Mouse (Mus musculus) forebrain, embryonic 11.5 days (tissue): ENCODE data around the gene Lrrk1. TPM values are rescaled to one million over a fixed set of nuclear protein-coding genes. Genes with fewer than 3 reads are reported as not detected.
A peak's percentile ranks its signal among the peaks of the same experiment; 100 is the strongest.

Experiments used
- ATAC-seq: fragments of 200-750 bp; cut with Nextera tagmentation; replicated peaks from 2 replicates; pipeline ENCODE4 v1.8.0; 2017; ENCODE audit warnings: moderate TSS enrichment; ENCODE audit not compliant: low FRiP score
- DNase-seq: peaks from one replicate; pipeline ENCODE4 v3.0.0-alpha.2; 2017; ENCODE audit warnings: low spot score
- H3K27ac ChIP-seq: fragments of 300-500 bp; sonication (generic); 2 replicates; pipeline ENCODE4 v1.5.1; 2014; ENCODE audit warnings: low read depth, low read length
- H3K27me3 ChIP-seq: fragments of 300-500 bp; sonication (generic); 2 replicates; pipeline ENCODE4 v1.6.1; 2014; ENCODE audit warnings: mild to moderate bottlenecking, low read length, mixed read lengths; ENCODE audit not compliant: control insufficient read depth, insufficient read depth
- H3K36me3 ChIP-seq: fragments of 300-500 bp; sonication (generic); 2 replicates; pipeline ENCODE4 v1.6.1; 2014; ENCODE audit warnings: mild to moderate bottlenecking, low read length, moderate library complexity, mixed read lengths; ENCODE audit not compliant: control insufficient read depth, insufficient read depth
- H3K4me1 ChIP-seq: fragments of 300-500 bp; sonication (generic); replicated peaks from 2 replicates; pipeline ENCODE4 v1.6.1; 2014; ENCODE audit warnings: low read length, mixed read lengths; ENCODE audit not compliant: control insufficient read depth, insufficient read depth
- H3K4me2 ChIP-seq: fragments of 300-500 bp; sonication (generic); 2 replicates; pipeline ENCODE4 v1.6.1; 2014; ENCODE audit warnings: low read depth, mild to moderate bottlenecking, low read length, moderate library complexity, mixed read lengths; ENCODE audit not compliant: severe bottlenecking
- H3K4me3 ChIP-seq: fragments of 300-500 bp; sonication (generic); 2 replicates; pipeline ENCODE4 v1.5.1; 2014; ENCODE audit warnings: low read depth, low read length
- H3K9ac ChIP-seq: fragments of 300-500 bp; sonication (generic); 2 replicates; pipeline ENCODE4 v1.6.1; 2014; ENCODE audit warnings: low read length
- H3K9me3 ChIP-seq: fragments of 300-500 bp; sonication (generic); 2 replicates; pipeline ENCODE4 v1.6.1; 2016; ENCODE audit warnings: low read length, mixed read lengths; ENCODE audit not compliant: control insufficient read depth
- WGBS: fragments of 180-500 bp; shearing (Covaris S2); extraction: QIAGEN DNeasy Blood & Tissue Kit; methylation state at CpG from one replicate; pipeline ENCODE4 v1.1.7; 2014; 5-methylcytosine and 5-hydroxymethylcytosine counted together
- polyA plus RNA-seq: library from polyadenylated mRNA; unstranded; fragments of >200 nt; fragmentation: Nextera tagmentation; extraction: Ambion mirVana; gene quantifications from 2 replicates; pipeline ENCODE4 v1.2.1, GENCODE M21; 2014

Gene Lrrk1
- polyA plus RNA-seq, 1 experiment from 2014 or later = 3.3 TPM

- H3K4me3 ChIP-seq = no peak overlapping the region
- 84% methylated on average over 6 of the region's 6 CpGs for WGBS
- H3K9me3 ChIP-seq = no peaks in the 10 kb centered on the region
- no peaks in the 10 kb centered on the region; the same call in 1 of the 2 replicates for H3K4me1 ChIP-seq
- no peaks in the 10 kb centered on the region for H3K36me3 ChIP-seq
- no peak overlapping the region for H3K9ac ChIP-seq
- no peak overlapping the region for H3K27ac ChIP-seq
- ATAC-seq = no peak
- no peak for DNase-seq
- H3K4me2 ChIP-seq = no peak overlapping the region
- H3K27me3 ChIP-seq = no peaks in the 10 kb centered on the region
Observed at GRCm38 (mm10) chr7:66342831-66343230, 45.3 kb downstream of the Lrrk1 start.

DNA sequence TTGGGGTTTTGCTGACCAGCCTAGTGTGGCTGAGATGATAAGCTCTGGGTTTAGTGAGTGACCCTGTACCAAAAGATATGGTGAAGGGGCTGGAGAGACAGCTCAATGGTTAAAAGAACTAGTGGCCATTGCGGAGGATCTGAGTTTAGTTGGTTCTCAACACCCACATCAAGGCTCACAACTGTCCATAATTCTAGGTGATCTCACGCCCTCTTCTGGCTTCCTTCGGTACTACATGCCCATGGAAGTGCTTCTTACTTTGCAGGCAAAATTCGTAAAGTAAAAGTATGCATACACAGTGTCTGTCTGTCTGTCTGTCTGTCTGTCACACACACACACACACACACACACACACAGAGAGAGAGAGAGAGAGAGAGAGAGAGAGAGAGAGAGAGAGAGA is 45.8 kb downstream of the Lrrk1 start:
- Histone ChIP-seq H3K4me2 (no peak overlapping the region), H3K27me3 (no peaks in the 10 kb centered on the region), H3K4me3 (no peak overlapping the region), H3K9ac (no peak overlapping the region), H3K27ac (no peak overlapping the region), H3K9me3 (no peaks in the 10 kb centered on the region), H3K4me1 (no peaks in the 10 kb centered on the region; the same call in 1 of the 2 replicates), H3K36me3 (no peaks in the 10 kb centered on the region)
- no peak for ATAC-seq
- peak; percentile 75 for DNase-seq
- WGBS = 34% methylated on average over 4 of the region's 4 CpGs

- WGBS = 57% methylated on average over 3 of the region's 3 CpGs
- DNase-seq (no peak), ATAC-seq (no peak)
- no peak overlapping the region for H3K27ac ChIP-seq
- no peak overlapping the region for H3K4me3 ChIP-seq
- no peaks in the 10 kb centered on the region for H3K9me3 ChIP-seq
- no peak overlapping the region for H3K9ac ChIP-seq
- H3K4me1 ChIP-seq = no peaks in the 10 kb centered on the region; the same call in 1 of the 2 replicates
- H3K36me3 ChIP-seq = no peaks in the 10 kb centered on the region
- H3K4me2 ChIP-seq = no peak overlapping the region
- no peaks in the 10 kb centered on the region for H3K27me3 ChIP-seq
Observed at GRCm38 (mm10) chr7:66340044-66340443, 48.1 kb downstream of the Lrrk1 start.

DNA sequence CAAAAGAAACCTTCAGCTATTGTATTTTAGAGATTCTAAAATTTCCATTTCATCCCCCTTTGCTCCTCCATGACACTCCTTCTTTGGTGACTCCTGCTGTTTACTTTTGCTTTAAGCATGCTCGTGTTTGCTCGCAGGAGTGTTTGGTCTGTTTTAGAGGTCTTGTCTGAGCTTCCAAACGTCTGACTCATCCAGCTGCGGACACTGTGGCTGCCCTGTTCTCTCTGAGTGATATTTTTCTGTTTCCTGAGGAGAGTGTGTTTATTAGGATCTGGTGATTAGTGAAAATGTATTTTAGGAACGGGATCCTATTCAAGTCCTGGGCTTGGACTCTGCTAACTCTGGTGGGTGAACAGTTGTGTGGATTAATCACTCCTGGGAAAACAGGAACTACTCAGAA is 48.5 kb downstream of the Lrrk1 start:
- Histone ChIP-seq H3K4me2 (no peak overlapping the region), H3K36me3 (no peaks in the 10 kb centered on the region), H3K4me3 (no peak overlapping the region), H3K4me1 (no peaks in the 10 kb centered on the region; the same call in 1 of the 2 replicates), H3K9me3 (no peaks in the 10 kb centered on the region), H3K27me3 (no peaks in the 10 kb centered on the region), H3K9ac (no peak overlapping the region), H3K27ac (no peak overlapping the region)
- 61% methylated on average over 5 of the region's 5 CpGs for WGBS
- DNase-seq (no peak), ATAC-seq (no peak)

DNA sequence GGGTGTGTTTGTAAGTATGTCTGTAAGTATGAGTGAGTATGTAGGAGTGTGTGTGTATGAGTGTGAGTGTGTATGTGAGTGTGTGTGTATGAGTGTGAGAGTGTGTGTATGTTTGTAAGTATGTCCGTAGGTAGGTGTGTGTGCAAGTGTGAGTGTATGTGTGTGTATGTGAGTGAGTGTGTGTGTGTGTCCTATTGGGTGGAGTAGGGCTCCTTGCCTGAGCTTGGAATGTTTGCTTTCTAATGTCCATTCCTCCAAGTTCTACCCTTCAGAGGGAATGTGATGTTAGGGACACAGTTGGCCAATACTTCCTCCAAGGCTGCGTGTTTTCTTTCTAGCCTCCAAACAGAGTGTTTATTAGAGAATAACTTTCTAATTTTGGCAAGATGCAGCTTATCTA is 51.2 kb downstream of the Lrrk1 start:
- H3K27ac ChIP-seq = no peak overlapping the region
- H3K4me1 ChIP-seq = no peaks in the 10 kb centered on the region; the same call in 1 of the 2 replicates
- H3K9me3 ChIP-seq = no peaks in the 10 kb centered on the region
- H3K9ac ChIP-seq = no peak overlapping the region
- H3K4me3 ChIP-seq = no peak overlapping the region
- H3K4me2 ChIP-seq = no peak overlapping the region
- no peaks in the 10 kb centered on the region; the same call in 1 of the 2 replicates for H3K36me3 ChIP-seq
- 87% methylated on average over 2 of the region's 2 CpGs for WGBS
- no peak for DNase-seq
- ATAC-seq = no peak
- H3K27me3 ChIP-seq = no peaks in the 10 kb centered on the region

DNA sequence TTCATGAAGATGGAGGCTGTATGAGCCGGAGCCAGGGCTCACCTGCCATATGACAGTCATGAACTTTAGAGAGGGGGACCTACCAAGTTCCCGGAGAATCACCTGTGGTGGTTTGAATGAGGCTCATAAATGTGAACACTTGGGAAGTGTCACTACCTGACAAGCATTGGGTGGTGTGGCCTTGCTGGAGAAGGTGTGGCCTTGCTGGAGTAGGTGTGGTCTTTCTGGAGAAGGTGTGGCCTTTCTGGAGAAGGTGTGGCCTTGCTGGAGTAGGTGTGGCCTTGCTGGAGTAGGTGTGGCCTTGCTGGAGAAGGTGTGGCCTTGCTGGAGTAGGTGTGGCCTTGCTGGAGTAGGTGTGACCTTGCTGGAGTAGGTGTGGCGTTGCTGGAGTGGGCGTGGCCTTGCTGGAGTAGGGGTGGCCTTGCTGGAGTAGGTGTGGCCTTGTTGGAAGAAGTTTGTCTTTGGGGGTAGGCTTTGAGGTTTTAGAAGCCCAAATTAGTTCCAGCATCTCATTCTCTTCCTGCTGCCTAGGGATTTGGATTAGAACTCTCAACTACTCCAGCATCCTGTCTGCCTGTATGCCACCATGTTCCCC is 54.1 kb downstream of the Lrrk1 start:
- Histone ChIP-seq H3K9me3 (no peaks in the 10 kb centered on the region), H3K4me3 (no peak overlapping the region), H3K36me3 (no peaks in the 10 kb centered on the region; the same call in 1 of the 2 replicates), H3K4me1 (no peaks in the 10 kb centered on the region; the same call in 1 of the 2 replicates), H3K27ac (no peak overlapping the region), H3K27me3 (no peaks in the 10 kb centered on the region), H3K9ac (no peak overlapping the region), H3K4me2 (no peak overlapping the region)
- ATAC-seq (no peak), DNase-seq (no peak)
- 86% methylated on average over 4 of the region's 4 CpGs for WGBS

DNA sequence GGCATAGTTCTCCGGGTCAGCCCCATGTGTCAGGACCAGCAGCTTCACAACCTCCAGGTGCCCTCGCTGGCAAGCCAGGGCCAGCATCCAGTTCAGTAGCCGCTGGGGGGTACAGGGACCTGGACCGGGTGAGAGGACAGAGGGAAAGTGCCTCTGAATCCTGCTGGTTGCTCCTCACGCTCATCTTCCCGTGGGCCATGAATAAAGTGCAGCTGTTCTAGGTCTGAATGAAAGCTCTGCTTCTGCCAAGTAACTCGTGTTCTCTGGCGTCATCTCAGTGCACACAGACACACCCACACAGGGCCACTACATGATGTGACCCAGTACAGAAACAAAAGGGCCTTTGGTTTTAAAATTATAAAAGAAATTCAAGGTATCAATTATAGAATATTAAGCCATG is 55.8 kb downstream of the Lrrk1 start:
- H3K27me3 ChIP-seq = no peaks in the 10 kb centered on the region
- H3K4me3 ChIP-seq = no peak overlapping the region
- no peaks in the 10 kb centered on the region for H3K4me1 ChIP-seq
- H3K9me3 ChIP-seq = no peaks in the 10 kb centered on the region
- no peak overlapping the region for H3K9ac ChIP-seq
- DNase-seq = no peak
- no peak overlapping the region for H3K4me2 ChIP-seq
- 91% methylated on average over 8 of the region's 8 CpGs for WGBS
- no peak overlapping the region for H3K27ac ChIP-seq
- ATAC-seq = no peak
- no peaks in the 10 kb centered on the region; the same call in 1 of the 2 replicates for H3K36me3 ChIP-seq

DNA sequence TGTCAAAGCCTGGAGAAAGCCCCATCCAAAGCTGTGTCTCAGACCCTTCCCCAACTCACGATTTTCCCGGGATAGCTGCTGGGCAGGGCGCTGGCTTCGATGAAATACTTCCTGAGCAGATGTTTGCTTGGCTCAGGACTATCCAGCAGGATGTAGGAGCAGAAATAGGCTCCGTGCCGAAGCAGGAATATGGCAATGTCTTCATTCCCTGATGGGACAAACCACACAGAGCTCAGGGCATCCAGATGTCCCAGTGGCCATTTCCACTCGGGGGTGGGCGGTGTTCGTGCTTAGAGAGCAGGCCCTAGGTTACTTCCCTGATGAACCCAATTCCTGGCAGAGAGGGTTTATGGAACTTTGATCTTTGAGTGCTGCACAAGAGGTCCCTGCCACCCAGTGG is 57.5 kb downstream of the Lrrk1 start:
- Histone ChIP-seq H3K4me2 (no peak overlapping the region), H3K27ac (no peak overlapping the region), H3K27me3 (no peaks in the 10 kb centered on the region), H3K9me3 (no peaks in the 10 kb centered on the region), H3K4me1 (no peaks in the 10 kb centered on the region), H3K9ac (no peak overlapping the region), H3K4me3 (no peak overlapping the region), H3K36me3 (no peaks in the 10 kb centered on the region; the same call in 1 of the 2 replicates)
- 91% methylated on average over 9 of the region's 9 CpGs for WGBS
- ATAC-seq = no peak
- DNase-seq = no peak

GRCm38 (mm10) chr7:66327516-66327915 is 60.6 kb downstream of the Lrrk1 start:
- Histone ChIP-seq H3K4me1 (no peaks in the 10 kb centered on the region), H3K4me2 (no peak overlapping the region), H3K9me3 (no peaks in the 10 kb centered on the region), H3K9ac (no peak overlapping the region), H3K27ac (no peak overlapping the region), H3K36me3 (no peaks in the 10 kb centered on the region), H3K27me3 (no peaks in the 10 kb centered on the region), H3K4me3 (no peak overlapping the region)
- no peak for ATAC-seq
- DNase-seq = no peak
- 62% methylated on average over 2 of the region's 2 CpGs for WGBS
